Mouse (Mus musculus) kidney, embryonic 15.5 days (tissue): ENCODE measurements around the gene Plekha4. TPM values are rescaled to one million over a fixed set of nuclear protein-coding genes. Genes with fewer than 3 reads are reported as not detected.

Experiments used
- ATAC-seq: fragments of 200-750 bp; cut with Nextera tagmentation; replicated peaks from 2 replicates; pipeline ENCODE4 v1.8.0; 2017; ENCODE audit warnings: moderate TSS enrichment; ENCODE audit not compliant: low FRiP score
- H3K27ac ChIP-seq: fragments of 300-500 bp; sonication (generic); 2 replicates; pipeline ENCODE4 v1.5.1; 2015; ENCODE audit warnings: mild to moderate bottlenecking, inconsistent platforms
- H3K27me3 ChIP-seq: fragments of 300-500 bp; sonication (generic); 2 replicates; pipeline ENCODE4 v1.6.1; 2015; ENCODE audit warnings: inconsistent platforms
- H3K36me3 ChIP-seq: fragments of 300-500 bp; sonication (generic); 2 replicates; pipeline ENCODE4 v1.6.1; 2015; ENCODE audit warnings: inconsistent platforms
- H3K4me1 ChIP-seq: fragments of 300-500 bp; sonication (generic); 2 replicates; pipeline ENCODE4 v1.6.1; 2015; ENCODE audit warnings: inconsistent platforms
- H3K4me2 ChIP-seq: fragments of 300-500 bp; sonication (generic); 2 replicates; pipeline ENCODE4 v1.6.1; 2015; ENCODE audit warnings: moderate library complexity, mild to moderate bottlenecking, inconsistent platforms
- H3K4me3 ChIP-seq: fragments of 300-500 bp; sonication (generic); replicated peaks from 2 replicates; pipeline ENCODE4 v1.5.1; 2015; ENCODE audit warnings: mild to moderate bottlenecking, inconsistent platforms
- H3K9ac ChIP-seq: fragments of 300-500 bp; sonication (generic); 2 replicates; pipeline ENCODE4 v1.6.1; 2015; ENCODE audit warnings: mild to moderate bottlenecking, inconsistent platforms
- H3K9me3 ChIP-seq: fragments of 300-500 bp; sonication (generic); replicated peaks from 2 replicates; pipeline ENCODE4 v1.6.1; 2016; ENCODE audit warnings: inconsistent platforms
- WGBS: fragments of 180-500 bp; shearing (Covaris S2); methylation state at CpG from one replicate; pipeline ENCODE4 v1.1.7; 2015; ENCODE audit warnings: mixed read lengths; 5-methylcytosine and 5-hydroxymethylcytosine counted together
- polyA plus RNA-seq: library from polyadenylated mRNA; unstranded; fragments of >200 nt; fragmentation: Nextera tagmentation; extraction: Ambion mirVana; gene quantifications from 2 replicates; pipeline ENCODE4 v1.2.1, GENCODE M21; 2015

The Plekha4 gene
- polyA plus RNA-seq, 1 experiment from 2014 or later = 4.5 TPM

GRCm38 (mm10) chr7:45549641-45550436, 23.7 kb downstream of the Plekha4 start:
- Histone ChIP-seq H3K4me1 (peaks cover 20% of the 10 kb centered on the region), H3K4me2 (no peak overlapping the region), H3K27ac (no peak overlapping the region), H3K4me3 (no peak overlapping the region), H3K9me3 (no peaks in the 10 kb centered on the region), H3K27me3 (no peaks in the 10 kb centered on the region), H3K9ac (no peak overlapping the region), H3K36me3 (no peaks in the 10 kb centered on the region)
- 89% methylated on average over 16 of the region's 16 CpGs for WGBS
- ATAC-seq = no peak

- 73% methylated on average over 11 of the region's 11 CpGs for WGBS
- Histone ChIP-seq H3K27me3 (no peaks in the 10 kb centered on the region), H3K4me2 (no peak overlapping the region), H3K4me3 (no peak overlapping the region), H3K9me3 (no peaks in the 10 kb centered on the region), H3K9ac (no peak overlapping the region), H3K27ac (no peak overlapping the region), H3K36me3 (no peaks in the 10 kb centered on the region), H3K4me1 (peaks cover 24% of the 10 kb centered on the region)
- no peak for ATAC-seq
Observed at GRCm38 (mm10) chr7:45550821-45551511, 24.8 kb downstream of the Plekha4 start.

- no peak overlapping the region for H3K27ac ChIP-seq
- WGBS = 78% methylated on average over 8 of the region's 8 CpGs
- no peak for ATAC-seq
- H3K9ac ChIP-seq = no peak overlapping the region
- H3K36me3 ChIP-seq = no peaks in the 10 kb centered on the region
- no peaks in the 10 kb centered on the region for H3K9me3 ChIP-seq
- H3K4me3 ChIP-seq = no peak overlapping the region
- H3K4me2 ChIP-seq = no peak overlapping the region
- H3K27me3 ChIP-seq = no peaks in the 10 kb centered on the region
- peaks cover 29% of the 10 kb centered on the region for H3K4me1 ChIP-seq
Observed at GRCm38 (mm10) chr7:45551512-45551883, 25.4 kb downstream of the Plekha4 start.

GRCm38 (mm10) chr7:45553519-45553918, 27.4 kb downstream of the Plekha4 start:
- H3K4me2 ChIP-seq = no peak overlapping the region
- 74% methylated on average over 8 of the region's 8 CpGs for WGBS
- H3K4me1 ChIP-seq = peaks cover 29% of the 10 kb centered on the region
- H3K9me3 ChIP-seq = no peaks in the 10 kb centered on the region
- H3K36me3 ChIP-seq = no peaks in the 10 kb centered on the region
- no peaks in the 10 kb centered on the region for H3K27me3 ChIP-seq
- ATAC-seq = 0 out of 2 replicates have a peak, but pooled peaks have one; percentile 3
- H3K4me3 ChIP-seq = no peak overlapping the region
- H3K9ac ChIP-seq = no peak overlapping the region
- H3K27ac ChIP-seq = peak overlapping the region; percentile 73

- Histone ChIP-seq H3K27me3 (no peaks in the 10 kb centered on the region), H3K4me2 (no peak overlapping the region), H3K27ac (peak overlapping the region; percentile 73), H3K4me3 (no peak overlapping the region), H3K4me1 (peaks cover 34% of the 10 kb centered on the region), H3K9me3 (no peaks in the 10 kb centered on the region), H3K9ac (no peak overlapping the region), H3K36me3 (no peaks in the 10 kb centered on the region)
- 0 out of 2 replicates have a peak, but pooled peaks have one; percentile 4 for ATAC-seq
- WGBS = 94% methylated on average over 2 of the region's 2 CpGs
Observed at GRCm38 (mm10) chr7:45553990-45554389, 27.9 kb downstream of the Plekha4 start.

GRCm38 (mm10) chr7:45554744-45555143, 28.6 kb downstream of the Plekha4 start, which contains the start of gene Hsd17b14:
Gene Hsd17b14 (plus strand): TSS chr7:45554893.
- peaks cover 35% of the 10 kb centered on the region for H3K4me1 ChIP-seq
- H3K9me3 ChIP-seq = no peaks in the 10 kb centered on the region
- no peaks in the 10 kb centered on the region for H3K27me3 ChIP-seq
- peak within 1 kb of the TSS; percentile 39 for H3K4me2 ChIP-seq
- ATAC-seq = peak; percentile 61
- H3K36me3 ChIP-seq = no peaks in the 10 kb centered on the region
- H3K9ac ChIP-seq = no peak within 1 kb of the TSS
- H3K4me3 ChIP-seq = peak within 1 kb of the TSS; percentile 6; the same call in 1 of the 2 replicates
- WGBS = 7% methylated on average over 8 of the region's 8 CpGs
- peak within 1 kb of the TSS; percentile 73 for H3K27ac ChIP-seq

GRCm38 (mm10) chr7:45555787-45556186, 29.7 kb downstream of the Plekha4 start:
- Histone ChIP-seq H3K9me3 (no peaks in the 10 kb centered on the region), H3K27ac (0 out of 2 replicates have a peak overlapping the region, but pooled peaks have one; percentile 4), H3K36me3 (no peaks in the 10 kb centered on the region), H3K4me2 (peak overlapping the region; percentile 10), H3K9ac (no peak overlapping the region), H3K4me3 (no peak overlapping the region), H3K27me3 (no peaks in the 10 kb centered on the region), H3K4me1 (peaks cover 35% of the 10 kb centered on the region)
- ATAC-seq = no peak
- WGBS = 21% methylated on average over 8 of the region's 8 CpGs

GRCm38 (mm10) chr7:45558907-45559306, 32.8 kb downstream of the Plekha4 start:
- Histone ChIP-seq H3K9me3 (no peaks in the 10 kb centered on the region), H3K27me3 (no peaks in the 10 kb centered on the region), H3K4me1 (peaks cover 41% of the 10 kb centered on the region), H3K9ac (no peak overlapping the region), H3K27ac (no peak overlapping the region), H3K4me2 (no peak overlapping the region), H3K36me3 (no peaks in the 10 kb centered on the region), H3K4me3 (no peak overlapping the region)
- no peak for ATAC-seq
- 60% methylated on average over 5 of the region's 6 CpGs for WGBS

- WGBS = 77% methylated on average over 7 of the region's 7 CpGs
- H3K4me1 ChIP-seq = peaks cover 33% of the 10 kb centered on the region
- H3K4me2 ChIP-seq = no peak overlapping the region
Observed at GRCm38 (mm10) chr7:45560241-45560640, 34.1 kb downstream of the Plekha4 start.

GRCm38 (mm10) chr7:45560843-45561623, 34.9 kb downstream of the Plekha4 start:
- WGBS = 19% methylated on average over 17 of the region's 17 CpGs
- ATAC-seq = peak; percentile 50; the same call in 1 of the 2 replicates
- H3K27ac ChIP-seq = peak overlapping the region; percentile 32; the same call in 1 of the 2 replicates
- no peaks in the 10 kb centered on the region for H3K27me3 ChIP-seq
- no peak overlapping the region for H3K9ac ChIP-seq
- H3K4me3 ChIP-seq = 0 out of 2 replicates have a peak overlapping the region, but pooled peaks have one; percentile 2
- H3K9me3 ChIP-seq = no peaks in the 10 kb centered on the region
- peak overlapping the region; percentile 40 for H3K4me2 ChIP-seq
- H3K36me3 ChIP-seq = no peaks in the 10 kb centered on the region
- peaks cover 32% of the 10 kb centered on the region for H3K4me1 ChIP-seq

More at GRCm38 (mm10) chr7:45560241-45560640, 34.1 kb downstream of the Plekha4 start:
- Histone ChIP-seq H3K36me3 (no peaks in the 10 kb centered on the region), H3K27ac (no peak overlapping the region), H3K27me3 (no peaks in the 10 kb centered on the region), H3K9ac (no peak overlapping the region), H3K4me3 (no peak overlapping the region), H3K9me3 (no peaks in the 10 kb centered on the region)
- no peak for ATAC-seq

- Histone ChIP-seq H3K9me3 (no peaks in the 10 kb centered on the region), H3K4me3 (0 out of 2 replicates have a peak overlapping the region, but pooled peaks have one; percentile 2), H3K27ac (peak overlapping the region; percentile 32; the same call in 1 of the 2 replicates), H3K36me3 (no peaks in the 10 kb centered on the region), H3K27me3 (no peaks in the 10 kb centered on the region), H3K9ac (no peak overlapping the region), H3K4me2 (peak overlapping the region; percentile 40), H3K4me1 (peaks cover 32% of the 10 kb centered on the region)
- 27% methylated on average over 12 of the region's 12 CpGs for WGBS
- peak; percentile 77 for ATAC-seq
Observed at GRCm38 (mm10) chr7:45561624-45562520, 35.7 kb downstream of the Plekha4 start.
